Mouse (Mus musculus) layer of hippocampus, postnatal 25 days (tissue): ENCODE results near the gene Srsf9. TPM values are rescaled to one million over a fixed set of nuclear protein-coding genes. Genes with fewer than 3 reads are reported as not detected.
"Not testable (repeated sequence)": the region's sequence is repeated elsewhere in the genome, so short reads cannot be mapped to it uniquely, and the experiment has no call there.

ENCODE experiments used
- DNase-seq, 2 experiments: peaks; one replicate each; pipeline ENCODE4 v3.0.0; 2022; ENCODE audit warnings: mixed read lengths in 2 of 2, low spot score in 1 of 2; ENCODE audit errors: extremely low spot score in 1 of 2
- total RNA-seq, 2 experiments: library from RNA; stranded (reverse); gene quantifications; 2 replicates each; pipeline ENCODE4 v1.2.3; 2021

Srsf9 gene
- 10 to 100 TPM; 79.8 to 90.6 TPM for total RNA-seq

DNA sequence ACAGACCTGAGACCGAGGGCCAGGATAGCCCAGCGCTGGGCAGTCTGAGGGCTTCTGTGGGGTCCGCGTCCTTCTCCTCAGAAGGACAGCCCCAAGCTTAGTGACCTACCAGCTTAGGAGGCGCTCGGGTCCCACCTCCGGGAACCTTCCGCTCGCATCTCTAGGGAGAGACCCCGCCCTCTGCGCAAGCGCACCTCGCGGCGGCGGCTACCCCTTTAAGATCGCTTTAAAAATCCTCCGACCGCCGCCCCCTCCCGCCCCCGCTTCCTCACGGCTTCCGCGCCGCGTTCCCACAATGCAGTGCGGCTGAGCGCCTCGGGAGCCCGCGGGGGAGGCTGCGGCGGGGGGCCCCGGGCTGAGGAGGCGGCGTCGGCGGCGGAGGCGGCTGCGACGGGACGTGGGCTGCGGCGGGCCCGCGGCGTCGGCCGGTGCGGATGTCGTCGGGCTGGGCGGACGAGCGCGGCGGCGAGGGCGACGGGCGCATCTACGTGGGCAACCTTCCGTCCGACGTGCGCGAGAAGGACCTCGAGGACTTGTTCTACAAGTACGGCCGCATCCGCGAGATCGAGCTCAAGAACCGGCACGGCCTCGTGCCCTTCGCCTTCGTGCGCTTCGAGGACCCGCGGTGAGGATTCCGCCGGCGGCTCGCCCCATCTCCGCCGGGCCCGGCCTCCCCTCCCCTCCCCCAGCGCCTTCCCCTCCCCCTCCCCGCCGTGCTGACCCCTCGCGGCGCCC lies at the start of gene Srsf9:
TSS of gene Srsf9 (plus strand) at position 303 of the 735 bp plus-strand sequence.
- peak; percentile 92 to 95 for DNase-seq

GRCm38 (mm10) chr5:115278053-115278452 lies 48.9 kb upstream of the Srsf9 start:
- no peak for DNase-seq

GRCm38 (mm10) chr5:115278785-115279184 lies 48.2 kb upstream of the Srsf9 start:
- no peak for DNase-seq

- DNase-seq = peak; percentile 78 to 88
These were observed 47.5 kb upstream of the Srsf9 start, which contains the start of gene Coq5 for GRCm38 (mm10) chr5:115279226-115280049. Gene Coq5, plus strand, starts transcription at chr5:115279666.

- no peak for DNase-seq
These were observed 46.8 kb upstream of the Srsf9 start for GRCm38 (mm10) chr5:115280050-115280687.

- no peak for DNase-seq
These were observed 42.2 kb upstream of the Srsf9 start for GRCm38 (mm10) chr5:115284735-115285134.

DNA sequence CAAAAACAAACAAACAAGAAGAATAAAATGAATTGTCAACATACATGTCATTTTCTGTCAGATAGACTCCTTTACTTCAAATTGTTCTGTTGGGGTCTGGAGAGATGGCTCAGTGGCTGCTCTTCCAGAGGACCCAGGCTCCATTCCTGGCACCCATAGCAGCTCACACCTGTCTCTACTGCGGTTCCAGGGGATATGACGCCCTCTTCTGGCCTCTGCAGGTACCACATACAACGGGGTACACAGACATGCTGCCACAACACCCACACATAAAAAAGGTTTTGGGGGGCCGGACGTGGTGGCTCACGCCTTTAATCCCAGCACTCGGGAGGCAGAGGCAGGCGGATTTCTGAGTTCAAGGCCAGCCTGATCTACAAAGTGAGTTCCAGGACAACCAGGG lies 32.8 kb upstream of the Srsf9 start:
- no peak for DNase-seq

- no peak for DNase-seq
These were observed 30.6 kb upstream of the Srsf9 start for GRCm38 (mm10) chr5:115296347-115296746.

DNA sequence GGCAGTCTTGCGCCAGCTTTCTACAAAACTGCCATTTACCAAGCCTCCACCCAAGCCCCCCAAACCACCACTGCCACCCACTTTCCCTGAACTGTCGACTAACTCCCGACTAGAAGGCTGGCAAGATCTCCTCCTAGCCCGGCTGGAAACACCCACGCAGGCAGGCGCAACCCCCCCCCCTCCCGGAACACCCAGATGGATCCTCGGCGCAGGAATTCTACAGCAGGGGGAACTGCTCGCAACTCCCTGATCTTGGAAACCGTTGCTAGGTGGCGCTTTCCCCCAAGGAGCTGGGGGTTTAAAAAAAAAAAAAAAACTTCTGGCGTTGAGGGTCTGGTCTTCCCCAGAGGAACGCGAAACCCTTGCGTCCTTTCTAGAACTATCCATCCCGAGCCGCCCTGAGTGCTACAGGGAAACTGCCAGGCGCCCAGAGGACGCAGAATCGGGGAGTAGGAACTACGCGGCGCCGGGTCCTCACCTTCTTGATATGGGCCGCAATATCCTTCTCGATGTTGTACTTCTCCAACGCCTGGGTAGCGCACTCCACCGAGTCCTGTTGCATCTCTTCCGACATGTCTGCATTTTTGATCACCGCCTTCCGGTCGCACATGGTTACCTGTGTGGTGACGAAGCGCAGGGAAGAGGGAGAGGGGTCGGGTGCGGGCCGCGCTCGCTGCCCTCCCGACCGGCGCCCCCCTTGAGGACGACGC lies 26.8 kb upstream of the Srsf9 start:
- DNase-seq = peak; percentile 51 to 53

- peak; percentile 100 for DNase-seq
These were observed 26.0 kb upstream of the Srsf9 start, which contains the start of gene Dynll1 for GRCm38 (mm10) chr5:115300792-115301614. Gene Dynll1, minus strand, starts transcription at chr5:115300999.

GRCm38 (mm10) chr5:115301615-115302014 lies 25.4 kb upstream of the Srsf9 start:
- DNase-seq = no peak

GRCm38 (mm10) chr5:115302190-115302589 lies 24.8 kb upstream of the Srsf9 start:
- DNase-seq = not testable (repeated sequence)

DNA sequence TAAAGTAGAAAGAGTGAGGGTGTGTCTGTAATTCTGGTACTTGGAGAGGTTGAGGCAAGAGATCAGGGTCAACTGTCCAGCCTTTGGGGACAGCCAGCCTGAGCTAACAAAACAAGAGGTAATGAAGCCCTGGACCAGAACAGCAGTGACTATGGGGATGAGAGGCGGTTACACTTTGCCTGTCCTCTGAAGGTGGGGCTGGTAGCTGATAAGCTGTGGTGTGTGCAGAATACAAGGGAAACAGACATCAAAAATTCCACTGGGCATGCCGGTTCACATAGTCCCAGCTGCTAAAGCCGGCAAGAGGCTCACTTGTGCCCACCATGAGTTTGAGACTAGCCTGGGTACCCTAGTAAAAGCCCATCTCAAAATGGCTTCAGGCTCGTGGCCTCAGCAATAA lies 14.6 kb upstream of the Srsf9 start:
- no peak for DNase-seq

DNA sequence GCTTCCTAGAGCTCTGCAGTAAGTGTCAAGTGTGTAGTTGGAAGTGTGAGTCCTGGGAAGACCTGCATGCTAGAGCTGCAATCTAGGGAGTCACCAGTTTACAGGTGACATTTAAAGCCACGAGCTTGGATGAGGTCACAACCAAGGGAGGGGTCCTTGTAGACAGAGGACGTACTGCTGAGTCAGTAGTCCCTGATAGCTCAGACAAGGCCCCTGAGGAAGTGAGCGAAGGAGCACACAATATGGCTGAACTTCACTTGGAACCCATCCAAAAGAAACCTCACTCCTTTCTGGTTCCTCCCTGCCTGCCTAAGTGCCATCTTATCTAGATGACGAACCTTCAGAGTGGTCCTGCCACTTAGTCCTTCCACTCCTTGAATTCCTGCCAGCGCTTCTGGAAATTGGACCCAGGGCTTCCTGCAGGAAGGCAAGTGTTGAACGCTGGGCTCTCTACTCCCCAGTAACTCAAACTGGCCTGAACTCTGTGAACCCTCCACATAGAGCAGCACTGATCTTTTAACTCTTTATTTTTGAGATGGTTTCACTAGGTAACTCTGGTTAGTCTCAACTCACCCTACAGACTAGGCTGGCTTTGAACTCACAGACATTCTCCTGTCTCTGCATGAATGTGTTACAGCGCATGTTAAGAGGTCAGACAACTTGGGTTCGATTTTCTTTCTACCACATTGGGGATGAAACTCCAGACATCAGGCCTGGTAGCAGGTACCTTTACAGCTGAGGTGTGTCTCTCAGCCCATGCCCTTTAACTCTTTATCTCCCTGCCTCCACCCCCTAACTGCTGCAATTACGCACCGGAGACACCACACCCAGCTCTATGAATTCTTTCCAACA lies 13.9 kb upstream of the Srsf9 start:
- DNase-seq = no peak

- no peak for DNase-seq
These were observed 13.4 kb upstream of the Srsf9 start for GRCm38 (mm10) chr5:115313668-115313943.

GRCm38 (mm10) chr5:115316968-115317644 lies 9.9 kb upstream of the Srsf9 start:
- DNase-seq = no peak

- DNase-seq = no peak
These were observed 9.2 kb upstream of the Srsf9 start for GRCm38 (mm10) chr5:115317645-115318328.
